Mouse (Mus musculus): ENCODE measurements around the gene Gm28043.

DNA sequence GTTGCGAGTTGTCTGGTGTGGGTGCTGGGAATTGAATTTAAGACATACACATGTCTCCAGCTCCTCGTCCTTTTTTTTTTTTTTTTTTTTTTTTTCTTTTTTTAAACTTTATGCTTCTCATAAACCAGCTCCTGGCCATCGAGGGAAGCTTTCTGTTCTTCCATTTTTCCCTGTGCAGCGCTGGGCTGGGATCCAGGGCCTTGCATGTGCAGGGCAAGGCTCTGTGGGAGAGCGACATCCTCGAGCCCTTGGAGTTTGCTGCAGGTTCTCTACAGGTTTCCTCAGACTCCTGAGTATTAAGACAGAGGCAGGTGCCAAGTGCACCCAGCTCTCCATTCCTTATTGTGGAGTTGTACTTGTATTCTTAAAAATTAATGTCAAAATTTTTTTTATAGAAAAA is 47.5 kb downstream of the Gm28043 start:
- TF ChIP-seq EP300 (optimal IDR thresholded peaks at IDR 0.05): no peak
- no peak for TF ChIP-seq CTCF (IDR thresholded peaks at IDR 0.05; ENCODE audit: low read depth)

All from stomach, postnatal 0 days (tissue).